Mouse (Mus musculus) activated CD4-positive, CD25-positive, alpha-beta regulatory T cell, adult 4 months (primary cell): Measurements from ENCODE around the gene Gga2. TPM values are rescaled to one million over a fixed set of nuclear protein-coding genes. Genes with fewer than 3 reads are reported as not detected.

Experiments used
- polyA plus RNA-seq, 2 experiments: library from polyadenylated mRNA; unstranded; fragments of 100-300 nt; shearing (Covaris generic); gene quantifications; one replicate each; pipeline ENCODE4 v1.2.1; 2017

The Gga2 gene
- polyA plus RNA-seq, 2 experiments from 2014 or later, result 0.83 to 2.4 TPM

Other genes with a start within 250 kb of the Gga2 start
- gene Scnn1b, start 156.2 kb downstream of the Gga2 start, polyA plus RNA-seq, result not detected
- gene Cog7, start 39.5 kb downstream of the Gga2 start, polyA plus RNA-seq, result 10 to 100 TPM in 1 of 2 experiments, 1 to 10 TPM in 1; 8.3 to 10.3 TPM
- 10 to 100 TPM; 10.1 to 12.7 TPM for gene Ubfd1, start 46.0 kb upstream of the Gga2 start, polyA plus RNA-seq
- 1 to 10 TPM; 3.8 to 4.7 TPM for gene Ears2, start 46.0 kb upstream of the Gga2 start, polyA plus RNA-seq
- 100 to 1,000 TPM; 148 to 236 TPM for gene Ndufab1, start 80.7 kb upstream of the Gga2 start, polyA plus RNA-seq
- gene Palb2, start 111.8 kb upstream of the Gga2 start, polyA plus RNA-seq, result 10 to 100 TPM; 10.5 to 10.6 TPM
- 100 to 1,000 TPM; 120 to 122 TPM for gene Dctn5, start 111.8 kb upstream of the Gga2 start, polyA plus RNA-seq
- gene Plk1, start 138.2 kb upstream of the Gga2 start, polyA plus RNA-seq, result 10 to 100 TPM; 11.5 to 23.1 TPM
- not detected for gene Ern2, start 165.0 kb upstream of the Gga2 start, polyA plus RNA-seq
- not detected for gene Chp2, start 198.3 kb upstream of the Gga2 start, polyA plus RNA-seq